Mouse (Mus musculus) MN1 (cell line): ENCODE results near the gene Pigm.

Source experiments
- DNase-seq: peaks from one replicate; pipeline ENCODE4 v3.0.0-alpha.2; 2016; ENCODE audit warnings: low spot score

Gene Pigm

DNA sequence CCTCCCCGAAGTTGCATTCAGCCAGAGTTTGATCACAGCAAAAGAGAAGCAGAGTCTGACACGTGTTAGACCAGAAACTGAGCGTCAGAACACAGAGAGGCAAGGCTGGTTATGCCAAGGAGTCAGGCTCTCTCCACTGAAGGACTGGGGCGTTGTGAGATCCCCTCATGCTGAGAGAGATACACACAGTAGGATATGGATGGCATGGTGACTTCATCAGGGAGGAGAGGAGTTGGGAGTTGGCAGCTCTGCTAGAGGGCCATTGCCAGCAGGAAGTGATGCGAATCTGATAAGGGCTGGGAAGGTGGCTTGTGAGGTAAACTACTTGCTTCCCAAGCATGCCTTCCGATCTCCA, 37.9 kb downstream of the Pigm start:
- DNase-seq: no peak

DNA sequence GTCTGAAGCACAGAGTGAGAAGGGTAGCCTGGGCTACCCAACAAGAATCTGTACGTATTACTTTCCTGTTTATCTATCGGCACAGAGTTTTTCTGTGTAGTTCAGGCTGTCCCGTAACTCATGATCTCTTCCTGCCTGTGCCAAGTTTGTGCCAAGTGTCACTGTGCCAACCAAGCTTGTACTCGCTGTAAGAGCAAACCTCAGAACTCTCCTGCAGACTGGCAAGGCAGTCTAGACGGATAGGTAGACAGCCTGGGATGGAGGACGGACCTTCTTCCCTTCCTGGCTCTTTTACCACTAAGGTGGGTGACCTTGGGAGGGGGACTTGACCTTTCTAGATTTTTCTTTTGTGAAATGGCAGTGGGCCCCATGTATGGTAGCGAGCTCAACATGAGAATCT, 38.7 kb downstream of the Pigm start:
- DNase-seq: no peak

DNA sequence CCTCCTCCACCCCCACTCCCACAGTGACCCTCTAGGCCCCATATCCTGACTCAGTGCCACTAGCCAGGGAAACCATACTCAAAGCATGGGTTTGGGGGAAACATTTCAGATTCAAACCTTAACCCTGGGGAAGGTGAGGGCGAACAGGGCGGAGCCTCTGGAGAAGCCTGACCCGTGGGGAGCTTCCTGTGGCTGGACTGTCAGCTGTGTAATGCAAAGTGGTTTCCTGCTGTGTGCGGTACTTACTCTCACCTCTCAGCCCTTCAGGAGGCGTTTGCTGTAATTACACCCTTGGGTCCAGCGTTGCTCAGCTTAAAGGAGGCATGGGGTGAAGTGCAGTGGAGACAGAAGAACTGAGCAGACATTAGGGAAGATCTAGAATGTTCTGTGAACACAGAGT, 41.8 kb downstream of the Pigm start:
- DNase-seq: no peak

DNA sequence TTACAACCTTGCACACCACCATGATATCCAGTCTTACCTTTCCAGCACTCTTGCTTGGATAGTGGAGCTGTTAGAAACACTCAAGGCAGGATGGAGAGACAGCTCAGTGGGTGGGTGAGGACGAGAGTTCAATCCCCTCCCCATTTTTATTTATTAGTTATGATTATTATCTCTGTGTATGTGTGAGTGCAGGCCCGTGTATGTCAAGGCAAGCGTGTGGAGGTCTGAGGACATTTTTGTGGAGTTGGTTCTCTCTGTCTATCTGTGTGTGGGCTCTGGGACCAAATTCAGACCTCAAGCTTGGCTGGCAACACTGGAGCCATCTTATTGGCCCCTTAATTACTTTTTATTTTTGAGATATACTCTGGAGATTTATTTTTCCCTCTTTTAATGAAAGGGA, 42.3 kb downstream of the Pigm start:
- no peak for DNase-seq

DNA sequence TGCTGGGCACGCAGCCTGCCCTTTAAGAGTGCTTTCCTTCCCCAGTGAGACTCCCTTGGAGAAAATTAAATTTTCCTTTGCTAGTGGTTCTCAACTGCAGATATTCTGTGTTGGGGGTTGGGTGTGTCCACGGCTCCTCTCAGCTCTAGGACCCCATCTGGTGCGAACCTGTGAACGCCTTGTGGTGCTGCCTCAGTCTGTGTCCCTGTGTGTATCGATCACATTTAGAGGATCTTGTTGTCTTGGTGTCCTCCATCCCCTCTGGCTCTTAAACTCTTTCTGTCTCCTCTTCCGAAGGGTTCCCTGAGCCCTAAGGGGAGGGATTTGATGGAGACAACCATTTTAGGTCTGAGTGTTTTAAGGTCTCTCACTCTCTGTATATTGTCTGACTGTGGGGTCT, 43.8 kb downstream of the Pigm start:
- no peak for DNase-seq

DNA sequence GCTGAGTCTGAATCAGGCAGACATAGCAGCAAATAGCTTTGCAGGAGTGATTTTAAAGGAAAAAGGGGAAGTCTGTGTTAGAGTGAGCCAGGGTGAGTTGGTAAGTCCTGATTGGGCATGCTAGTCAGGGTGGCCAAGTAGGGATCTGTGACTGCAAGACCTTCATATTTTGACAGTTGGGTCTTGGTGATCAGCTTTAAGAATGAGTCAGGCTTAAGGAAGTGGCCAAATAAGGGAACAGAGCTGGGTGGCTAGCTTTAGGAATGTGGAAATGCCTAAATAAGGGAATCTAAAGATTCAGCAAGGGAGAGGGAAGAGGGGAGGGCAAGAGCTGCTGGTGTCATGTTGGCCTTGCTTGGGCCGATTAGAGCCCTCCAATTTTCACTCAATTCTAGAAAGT, 47.0 kb downstream of the Pigm start:
- DNase-seq: no peak

DNA sequence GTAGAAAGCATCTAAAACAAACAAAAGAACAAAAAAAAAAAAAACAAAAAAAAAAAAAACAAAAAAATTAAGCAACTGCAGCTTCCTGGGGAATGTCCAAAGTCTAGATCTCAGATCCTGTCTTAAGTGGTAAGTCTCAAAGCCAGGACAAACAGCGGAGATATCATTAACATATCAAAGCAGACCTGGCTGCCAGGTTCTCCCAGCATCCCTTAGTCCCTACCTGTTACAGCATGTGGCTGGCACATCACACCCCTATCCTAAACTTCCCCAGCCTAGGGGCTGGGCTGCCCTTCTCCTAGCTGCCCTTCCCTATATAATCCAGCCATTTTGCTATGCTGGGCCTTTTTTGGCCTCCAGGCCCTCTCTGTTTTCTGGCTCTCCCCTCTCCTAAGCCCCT, 50.1 kb downstream of the Pigm start:
- no peak for DNase-seq

DNA sequence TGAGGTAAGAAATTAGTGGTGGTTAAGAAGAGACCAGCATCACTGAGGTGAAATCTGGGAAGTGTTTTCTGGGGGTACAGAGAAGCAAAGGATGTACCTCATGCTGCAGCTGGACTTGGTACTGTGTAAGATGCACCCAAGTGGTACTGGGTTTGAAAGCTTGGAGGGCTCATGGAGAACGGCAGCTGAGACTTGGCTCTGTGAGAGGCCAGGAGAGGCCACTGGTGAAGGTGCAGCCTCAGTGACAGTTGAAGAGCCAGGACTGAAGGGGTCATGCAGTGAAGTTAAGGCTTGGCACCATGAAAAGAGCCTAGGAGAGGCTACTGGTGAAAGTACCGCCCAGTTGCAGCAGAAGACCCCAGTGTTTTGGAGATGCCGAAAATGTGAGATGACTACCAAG, 51.5 kb downstream of the Pigm start:
- no peak for DNase-seq

DNA sequence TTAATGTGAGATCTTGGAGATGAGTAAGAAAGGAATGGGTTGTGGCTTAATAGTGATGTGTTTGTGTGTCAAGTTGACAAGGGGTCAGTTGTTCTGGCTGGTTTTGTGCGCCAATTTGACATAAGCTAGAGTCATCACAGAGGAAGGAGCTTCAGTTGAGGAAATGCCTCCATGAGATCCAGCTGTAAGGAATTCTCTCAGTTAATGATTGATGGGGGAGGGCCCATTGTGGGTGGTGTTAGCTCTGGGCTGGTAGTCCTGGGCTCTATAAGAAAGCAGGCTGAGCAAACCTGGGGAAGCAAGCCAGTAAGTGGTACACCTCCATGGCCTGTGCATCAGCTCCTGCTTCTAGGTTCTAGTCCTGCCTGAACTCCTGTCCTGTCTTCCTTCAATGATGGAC, 52.3 kb downstream of the Pigm start:
- DNase-seq: no peak

DNA sequence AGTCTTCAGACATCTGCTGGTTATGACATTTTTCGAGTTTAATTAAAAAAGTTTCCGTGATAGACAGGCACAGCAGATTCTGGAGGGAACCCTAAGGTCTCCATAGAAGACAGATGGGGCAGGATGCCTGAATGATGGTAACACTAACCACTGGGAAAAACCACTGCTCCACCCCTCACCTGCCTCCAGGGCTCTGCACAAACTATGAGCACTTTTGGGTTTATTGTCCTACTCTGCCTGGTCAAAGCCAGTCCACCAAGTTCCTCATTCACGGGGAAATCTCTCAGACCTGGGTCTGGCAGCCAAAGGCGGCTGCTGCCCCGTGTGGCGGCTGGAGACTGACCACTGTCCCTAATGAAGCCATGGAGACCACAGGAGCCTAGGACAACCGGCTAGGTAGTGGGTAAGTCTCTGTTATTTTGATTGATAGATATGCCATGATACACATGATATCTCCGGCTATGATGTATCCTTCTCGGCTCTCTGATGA, 54.4 kb downstream of the Pigm start:
- DNase-seq: no peak

DNA sequence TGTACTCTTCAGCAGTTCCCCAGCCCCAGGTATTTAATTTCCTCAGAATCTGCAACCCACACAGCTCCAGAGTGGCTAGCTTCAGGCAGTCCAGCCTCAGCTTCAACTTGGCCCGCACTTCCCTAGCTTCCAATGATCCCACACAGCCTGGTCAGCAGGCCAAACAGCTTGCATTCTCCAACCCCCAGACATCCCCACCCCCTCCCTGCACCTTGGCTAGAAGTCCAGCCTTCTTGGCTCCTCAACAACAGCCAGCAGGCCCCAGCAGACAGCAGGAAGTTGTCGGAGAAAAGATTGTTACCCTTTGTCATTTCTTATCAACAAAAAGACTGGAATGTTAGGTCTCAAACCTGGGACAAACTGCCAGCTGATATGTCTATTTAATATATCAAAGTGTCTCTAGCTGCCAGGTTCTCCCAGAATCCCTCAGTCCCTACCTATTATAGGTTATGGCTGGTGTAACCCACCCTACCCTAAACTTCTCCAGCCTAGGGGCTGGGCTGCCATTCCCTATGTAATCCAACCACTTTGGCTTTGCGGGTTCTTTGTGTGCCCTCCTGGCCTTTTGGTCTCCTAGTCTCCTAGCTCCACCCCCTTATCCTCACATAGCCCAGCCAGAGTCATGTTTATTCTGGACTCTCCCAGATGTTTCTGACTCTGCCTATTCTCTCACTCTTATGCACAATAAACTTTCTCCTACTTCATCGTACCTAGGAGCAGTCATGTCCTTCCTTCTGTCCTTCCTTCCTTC, 55.7 kb downstream of the Pigm start:
- DNase-seq: no peak

DNA sequence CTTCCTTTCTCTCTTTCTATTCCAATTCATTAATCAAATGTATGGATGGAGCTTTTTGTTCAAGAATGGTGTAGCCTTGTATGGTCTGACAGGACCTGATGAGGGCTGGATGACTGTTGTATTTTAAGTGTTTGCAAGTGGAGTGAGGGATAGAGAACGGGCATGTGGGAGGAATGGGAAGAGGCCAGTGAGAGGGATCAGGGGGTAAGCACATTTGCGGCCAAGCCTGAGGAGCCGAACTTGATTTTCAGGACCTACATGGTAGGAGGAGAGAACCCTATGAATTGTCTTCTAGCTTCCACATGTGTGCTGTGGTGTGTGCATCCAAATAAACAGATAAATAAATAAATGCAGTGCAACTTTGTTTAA, 56.2 kb downstream of the Pigm start:
- DNase-seq: no peak

DNA sequence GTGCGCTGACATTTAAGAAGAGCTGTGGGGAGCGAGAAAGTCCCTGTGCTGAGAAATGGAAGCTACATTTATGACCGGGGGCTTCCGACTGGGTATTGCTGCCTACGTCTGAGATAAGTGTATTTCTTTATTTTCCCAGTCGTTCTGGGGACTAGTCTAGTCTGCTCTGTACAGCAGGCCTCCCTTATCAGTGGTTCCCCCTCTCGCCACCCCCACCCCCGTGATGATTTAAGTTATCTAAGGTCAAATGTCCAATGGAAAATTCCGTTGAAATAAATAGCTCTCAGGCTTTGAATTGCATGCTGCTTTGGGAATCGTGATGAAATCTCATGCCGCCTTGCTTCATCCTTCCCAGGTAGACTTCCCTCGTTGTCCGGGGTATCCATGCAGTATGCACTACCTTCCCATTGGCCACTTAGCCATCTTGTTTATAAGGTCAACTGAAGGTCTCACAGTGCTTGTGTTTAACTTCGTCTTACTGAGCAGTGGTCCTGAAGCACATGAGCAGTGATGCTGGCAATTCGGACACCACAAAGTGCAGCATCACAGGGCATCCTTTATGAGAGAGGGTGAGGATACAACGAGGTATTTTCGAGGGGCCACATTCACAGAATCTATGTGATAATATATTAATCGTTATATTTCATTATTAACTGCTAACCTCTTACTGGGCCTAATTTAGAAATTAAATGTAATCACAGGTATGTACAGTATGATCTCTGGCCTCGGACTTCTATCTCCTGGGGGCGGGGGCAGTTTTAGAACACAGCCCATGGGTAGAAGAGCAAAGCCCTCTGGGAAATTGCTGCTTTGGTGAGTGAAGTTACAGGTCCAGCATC, 56.9 kb downstream of the Pigm start:
- no peak for DNase-seq
